Mouse (Mus musculus) splenic B cell, adult 2 months (primary cell): ENCODE results near the gene Tspan14.

Experiments used
- DNase-seq: peaks from one replicate; pipeline ENCODE4 v3.0.0-alpha.2; 2011; ENCODE audit warnings: low read depth, low spot score
- H3K27me3 ChIP-seq: 2 replicates; pipeline ENCODE4 v1.6.1; 2012; ENCODE audit warnings: mild to moderate bottlenecking, low read length, moderate library complexity, mixed read lengths; ENCODE audit not compliant: control insufficient read depth, poor library complexity, insufficient read depth, severe bottlenecking
- H3K36me3 ChIP-seq: 2 replicates; pipeline ENCODE4 v1.6.1; 2012; ENCODE audit warnings: mild to moderate bottlenecking, low read length, moderate library complexity, mixed read lengths; ENCODE audit not compliant: control insufficient read depth, poor library complexity, insufficient read depth, severe bottlenecking

Gene Tspan14

GRCm38 (mm10) chr14:40873961-40874360, 92.6 kb downstream of the Tspan14 start:
- no peak for DNase-seq
- H3K36me3 ChIP-seq: no peaks in the 10 kb centered on the region

GRCm38 (mm10) chr14:40870598-40870997, 96.0 kb downstream of the Tspan14 start:
- no peak for DNase-seq
- Histone ChIP-seq H3K27me3 (no peaks in the 10 kb centered on the region), H3K36me3 (no peaks in the 10 kb centered on the region)

More at GRCm38 (mm10) chr14:40873961-40874360, 92.6 kb downstream of the Tspan14 start:
- no peaks in the 10 kb centered on the region for H3K27me3 ChIP-seq

- no peak for DNase-seq
Observed at GRCm38 (mm10) chr14:40864811-40865514, 101.6 kb downstream of the Tspan14 start.

DNA sequence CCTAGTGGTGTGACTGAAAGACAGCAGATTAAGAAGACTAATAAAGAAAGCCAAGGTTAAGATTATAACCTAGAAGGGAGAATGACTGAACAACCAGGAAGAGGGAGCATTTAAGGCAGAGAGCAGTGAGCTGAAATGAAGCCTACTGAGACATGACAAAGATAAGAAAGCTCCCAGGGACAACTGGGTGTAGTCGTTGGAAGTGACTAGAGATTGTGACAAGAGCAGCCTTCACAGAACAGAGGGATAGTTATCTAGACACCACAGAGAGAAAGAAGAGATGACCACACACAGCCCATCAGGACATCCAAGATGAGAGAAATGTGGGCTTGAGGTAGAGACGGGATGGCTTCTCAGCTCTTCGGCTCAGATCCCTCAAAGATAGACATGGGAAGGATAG, 102.9 kb downstream of the Tspan14 start:
- no peaks in the 10 kb centered on the region for H3K27me3 ChIP-seq
- H3K36me3 ChIP-seq: no peaks in the 10 kb centered on the region
- DNase-seq: no peak

More at GRCm38 (mm10) chr14:40864811-40865514, 101.6 kb downstream of the Tspan14 start:
- H3K27me3 ChIP-seq: no peaks in the 10 kb centered on the region
- H3K36me3 ChIP-seq: no peaks in the 10 kb centered on the region

- DNase-seq: no peak
- Histone ChIP-seq H3K36me3 (no peaks in the 10 kb centered on the region), H3K27me3 (no peaks in the 10 kb centered on the region)
Observed at GRCm38 (mm10) chr14:40863022-40863421, 103.6 kb downstream of the Tspan14 start.
